Mouse (Mus musculus): ENCODE results near the gene Erf. TPM values are rescaled to one million over a fixed set of nuclear protein-coding genes. Genes with fewer than 3 reads are reported as not detected.

Gene Erf
- polyA plus RNA-seq, 1 experiment from 2014 or later, result 4.6 TPM

GRCm38 (mm10) chr7:25217653-25218395 lies 32.7 kb downstream of the Erf start:
- Histone ChIP-seq H3K4me2 (peak overlapping the region; percentile 87), H3K36me3 (replicated peaks) (peaks cover 56% of the 10 kb centered on the region), H3K27me3 (no peaks in the 10 kb centered on the region), H3K27ac (replicated peaks) (peak overlapping the region; percentile 96), H3K4me1 (replicated peaks) (peaks cover 69% of the 10 kb centered on the region), H3K4me3 (replicated peaks) (peak overlapping the region; percentile 89), H3K9me3 (replicated peaks) (no peaks in the 10 kb centered on the region), H3K9ac (peak overlapping the region; percentile 92)
- 47% methylated on average over 12 of the region's 12 CpGs for WGBS (ENCODE audit: insufficient replicate concordance)
- ATAC-seq (ENCODE audit: insufficient read depth), result no peak

DNA sequence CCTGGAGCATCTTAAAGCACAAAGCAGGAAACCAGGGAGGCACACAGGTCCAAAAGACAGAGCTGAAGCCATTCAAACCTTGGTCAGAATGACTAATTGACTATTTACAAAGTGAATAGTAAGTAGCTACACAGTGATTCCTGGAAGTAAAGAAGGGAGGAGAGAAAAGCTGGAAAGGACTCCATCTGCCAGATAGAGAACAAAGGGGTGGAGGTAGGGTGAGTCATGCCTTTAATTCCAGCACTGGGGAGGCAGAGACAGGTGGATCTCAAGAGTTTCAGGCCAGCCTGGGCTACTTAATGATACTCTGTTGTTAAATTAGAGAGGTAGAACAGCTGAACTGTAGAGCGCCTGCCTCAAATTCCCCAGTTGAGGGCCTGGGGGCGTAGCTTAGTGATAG lies 36.4 kb downstream of the Erf start:
- Histone ChIP-seq H3K36me3 (replicated peaks) (peaks cover 92% of the 10 kb centered on the region), H3K27me3 (no peaks in the 10 kb centered on the region), H3K27ac (replicated peaks) (peak overlapping the region; percentile 31; the same call in 1 of the 2 replicates), H3K9ac (no peak overlapping the region; the same call in 1 of the 2 replicates), H3K4me3 (replicated peaks) (no peak overlapping the region), H3K4me2 (no peak overlapping the region), H3K4me1 (replicated peaks) (peaks cover 78% of the 10 kb centered on the region), H3K9me3 (replicated peaks) (no peaks in the 10 kb centered on the region)
- ATAC-seq (ENCODE audit: insufficient read depth), result no peak
- WGBS (ENCODE audit: insufficient replicate concordance), result 87% methylated on average over 2 of the region's 2 CpGs

- H3K4me1 ChIP-seq (replicated peaks), result peaks cover 82% of the 10 kb centered on the region
- H3K27me3 ChIP-seq, result no peaks in the 10 kb centered on the region
- no peak for ATAC-seq (ENCODE audit: insufficient read depth)
- WGBS (ENCODE audit: insufficient replicate concordance), result 21% methylated on average over 3 of the region's 3 CpGs
- H3K4me2 ChIP-seq, result no peak overlapping the region
- H3K9ac ChIP-seq, result no peak overlapping the region
- no peak overlapping the region for H3K27ac ChIP-seq (replicated peaks)
- peaks cover 100% of the 10 kb centered on the region for H3K36me3 ChIP-seq (replicated peaks)
- no peaks in the 10 kb centered on the region for H3K9me3 ChIP-seq (replicated peaks)
- H3K4me3 ChIP-seq (replicated peaks), result no peak overlapping the region
Observed at GRCm38 (mm10) chr7:25213099-25213498, 37.5 kb downstream of the Erf start.

GRCm38 (mm10) chr7:25210482-25210881 lies 40.1 kb downstream of the Erf start:
- Histone ChIP-seq H3K4me2 (peak overlapping the region; percentile 73), H3K27ac (replicated peaks) (peak overlapping the region; percentile 94), H3K36me3 (replicated peaks) (peaks cover 100% of the 10 kb centered on the region), H3K27me3 (no peaks in the 10 kb centered on the region), H3K4me3 (replicated peaks) (no peak overlapping the region), H3K9ac (no peak overlapping the region), H3K4me1 (replicated peaks) (peaks cover 91% of the 10 kb centered on the region), H3K9me3 (replicated peaks) (no peaks in the 10 kb centered on the region)
- 89% methylated on average over 4 of the region's 4 CpGs for WGBS (ENCODE audit: insufficient replicate concordance)
- no peak for ATAC-seq (ENCODE audit: insufficient read depth)

DNA sequence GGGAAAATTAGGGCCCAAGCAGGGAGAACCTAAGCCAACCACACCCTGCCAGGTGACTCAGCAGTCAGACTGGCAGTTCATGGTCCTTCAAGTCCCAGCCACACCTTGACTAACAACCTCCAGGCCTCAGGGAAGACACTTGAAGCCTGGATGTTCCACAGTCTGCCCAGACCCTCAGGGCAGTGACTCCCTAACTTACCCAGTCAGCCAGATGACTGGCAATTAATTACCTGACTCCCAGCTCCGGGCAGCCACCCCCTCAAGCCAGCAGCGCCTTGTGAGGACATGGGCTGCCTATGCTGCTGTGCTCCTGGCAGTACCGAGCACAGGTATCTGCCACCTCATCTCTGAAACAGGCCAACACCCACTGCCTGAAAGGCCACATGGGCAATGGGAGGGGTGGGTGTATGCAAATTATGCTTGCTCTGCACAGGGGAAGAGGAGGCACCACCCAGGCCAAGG lies 41.4 kb downstream of the Erf start:
- Histone ChIP-seq H3K27me3 (no peaks in the 10 kb centered on the region), H3K36me3 (replicated peaks) (peaks cover 100% of the 10 kb centered on the region), H3K27ac (replicated peaks) (peak overlapping the region; percentile 94), H3K4me2 (peak overlapping the region; percentile 73), H3K4me1 (replicated peaks) (peaks cover 93% of the 10 kb centered on the region), H3K4me3 (replicated peaks) (peak overlapping the region; percentile 45), H3K9ac (peak overlapping the region; percentile 57), H3K9me3 (replicated peaks) (no peaks in the 10 kb centered on the region)
- WGBS (ENCODE audit: insufficient replicate concordance), result 57% methylated on average over 3 of the region's 3 CpGs
- ATAC-seq (ENCODE audit: insufficient read depth), result peak; percentile 88

GRCm38 (mm10) chr7:25206094-25206830 lies 44.3 kb downstream of the Erf start:
- no peaks in the 10 kb centered on the region for H3K9me3 ChIP-seq (replicated peaks)
- peak overlapping the region; percentile 42; the same call in 1 of the 2 replicates for H3K4me2 ChIP-seq
- no peak overlapping the region for H3K4me3 ChIP-seq (replicated peaks)
- H3K4me1 ChIP-seq (replicated peaks), result peaks cover 74% of the 10 kb centered on the region
- no peak for ATAC-seq (ENCODE audit: insufficient read depth)
- no peaks in the 10 kb centered on the region for H3K27me3 ChIP-seq
- peak overlapping the region; percentile 48 for H3K27ac ChIP-seq (replicated peaks)
- 77% methylated on average over 16 of the region's 16 CpGs for WGBS (ENCODE audit: insufficient replicate concordance)
- H3K36me3 ChIP-seq (replicated peaks), result peaks cover 100% of the 10 kb centered on the region
- no peak overlapping the region for H3K9ac ChIP-seq

DNA sequence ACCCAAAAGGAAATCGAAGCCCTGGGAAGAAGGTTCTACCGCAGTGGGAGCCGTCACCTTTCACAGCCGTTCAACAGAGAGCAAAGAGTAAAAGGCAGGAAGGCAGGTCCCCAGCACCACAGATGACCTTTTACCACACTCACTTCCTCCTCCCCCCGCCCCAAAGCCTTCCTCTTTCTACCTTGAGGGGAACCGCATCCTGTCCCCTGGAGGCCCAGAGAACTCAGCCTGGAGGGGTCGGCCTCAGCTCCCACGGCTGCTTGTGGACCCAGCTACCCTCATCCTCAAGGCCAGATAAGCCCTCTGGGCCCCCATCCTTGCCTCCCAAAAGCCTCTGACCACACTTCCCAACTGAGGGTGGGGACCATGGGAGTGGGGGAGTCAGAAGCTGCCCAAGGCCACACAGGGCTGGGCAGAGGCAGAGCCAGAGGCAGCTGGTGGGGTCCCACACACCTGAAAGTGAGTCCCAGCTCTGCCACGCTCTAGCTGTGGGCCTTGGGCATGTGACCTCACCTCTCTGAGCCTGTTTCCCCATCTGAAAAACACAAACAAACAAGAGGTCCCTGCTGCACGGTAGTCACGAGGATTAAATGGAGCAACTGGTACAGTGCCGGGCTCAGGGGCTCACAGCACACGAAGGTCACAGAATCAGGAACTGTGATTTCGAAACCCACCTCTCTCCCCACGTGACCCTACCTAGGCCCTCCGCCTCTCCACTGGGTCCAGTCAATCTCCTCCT lies 45.0 kb downstream of the Erf start:
- ATAC-seq (ENCODE audit: insufficient read depth), result 0 out of 2 replicates have a peak, but pooled peaks have one; percentile 4
- Histone ChIP-seq H3K36me3 (replicated peaks) (peaks cover 100% of the 10 kb centered on the region), H3K4me1 (replicated peaks) (peaks cover 67% of the 10 kb centered on the region), H3K4me3 (replicated peaks) (peak overlapping the region; percentile 4; the same call in 1 of the 2 replicates), H3K27ac (replicated peaks) (peak overlapping the region; percentile 71), H3K9me3 (replicated peaks) (no peaks in the 10 kb centered on the region), H3K9ac (peak overlapping the region; percentile 18; the same call in 1 of the 2 replicates), H3K27me3 (no peaks in the 10 kb centered on the region), H3K4me2 (peak overlapping the region; percentile 42)
- 48% methylated on average over 16 of the region's 16 CpGs for WGBS (ENCODE audit: insufficient replicate concordance)

DNA sequence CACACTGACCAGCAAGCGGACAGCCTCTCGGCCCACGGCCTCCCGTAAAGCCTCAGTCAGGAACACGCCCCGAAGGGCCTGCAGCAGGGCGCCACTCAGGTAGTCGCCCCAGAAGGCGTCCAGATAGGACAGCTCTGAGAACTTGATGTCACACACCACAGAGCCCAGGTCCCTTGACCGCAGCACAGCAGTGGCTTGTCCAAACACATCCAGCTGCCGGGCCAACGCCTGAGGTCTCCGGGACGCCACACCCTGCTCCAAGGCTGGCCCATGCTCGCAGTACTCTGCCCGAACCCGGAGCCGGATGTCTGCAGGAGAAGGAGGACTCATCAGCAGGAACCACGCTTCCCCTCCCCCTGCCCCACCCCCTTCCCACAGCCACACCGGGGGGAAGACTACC lies 46.9 kb downstream of the Erf start:
- ATAC-seq (ENCODE audit: insufficient read depth), result no peak
- H3K9ac ChIP-seq, result no peak overlapping the region
- H3K36me3 ChIP-seq (replicated peaks), result peaks cover 85% of the 10 kb centered on the region
- H3K9me3 ChIP-seq (replicated peaks), result no peaks in the 10 kb centered on the region
- peaks cover 48% of the 10 kb centered on the region for H3K4me1 ChIP-seq (replicated peaks)
- WGBS (ENCODE audit: insufficient replicate concordance), result 82% methylated on average over 20 of the region's 20 CpGs
- H3K27me3 ChIP-seq, result no peaks in the 10 kb centered on the region
- H3K4me2 ChIP-seq, result no peak overlapping the region
- H3K4me3 ChIP-seq (replicated peaks), result no peak overlapping the region
- H3K27ac ChIP-seq (replicated peaks), result no peak overlapping the region

- Histone ChIP-seq H3K9me3 (replicated peaks) (no peaks in the 10 kb centered on the region), H3K4me1 (replicated peaks) (peaks cover 43% of the 10 kb centered on the region), H3K27ac (replicated peaks) (no peak overlapping the region; the same call in 1 of the 2 replicates), H3K27me3 (no peaks in the 10 kb centered on the region), H3K36me3 (replicated peaks) (peaks cover 23% of the 10 kb centered on the region), H3K4me3 (replicated peaks) (no peak overlapping the region), H3K9ac (no peak overlapping the region), H3K4me2 (no peak overlapping the region)
- WGBS (ENCODE audit: insufficient replicate concordance), result 63% methylated on average over 10 of the region's 10 CpGs
- peak; percentile 10; the same call in 1 of the 2 replicates for ATAC-seq (ENCODE audit: insufficient read depth)
Observed at GRCm38 (mm10) chr7:25197384-25198018, 53.1 kb downstream of the Erf start.

DNA sequence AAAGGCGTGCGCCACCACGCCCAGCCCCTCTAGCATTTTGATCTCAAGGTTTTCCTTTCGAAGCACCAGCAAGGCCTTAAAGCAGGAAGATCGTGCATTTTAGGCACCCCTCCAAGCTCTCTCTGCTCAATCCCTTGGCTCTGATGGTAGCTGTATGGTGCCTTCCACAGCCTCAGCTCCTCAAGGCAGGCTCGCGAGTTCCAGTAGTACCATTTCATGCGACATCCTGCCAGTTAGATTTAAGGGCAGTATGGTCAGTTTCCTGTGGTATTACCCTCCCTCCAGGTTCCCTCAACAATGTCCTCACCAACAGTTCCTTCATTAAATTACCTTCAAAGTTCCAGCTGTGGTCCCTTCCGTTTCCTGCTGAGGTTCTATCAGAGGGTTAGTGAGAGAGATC lies 54.5 kb downstream of the Erf start:
- no peak for ATAC-seq (ENCODE audit: insufficient read depth)
- H3K4me2 ChIP-seq, result no peak overlapping the region; the same call in 1 of the 2 replicates
- no peaks in the 10 kb centered on the region for H3K9me3 ChIP-seq (replicated peaks)
- peaks cover 9% of the 10 kb centered on the region for H3K36me3 ChIP-seq (replicated peaks)
- 59% methylated on average over 9 of the region's 9 CpGs for WGBS (ENCODE audit: insufficient replicate concordance)
- no peaks in the 10 kb centered on the region for H3K27me3 ChIP-seq
- no peak overlapping the region for H3K4me3 ChIP-seq (replicated peaks)
- peak overlapping the region; percentile 82 for H3K27ac ChIP-seq (replicated peaks)
- H3K4me1 ChIP-seq (replicated peaks), result peaks cover 43% of the 10 kb centered on the region
- H3K9ac ChIP-seq, result no peak overlapping the region

Measured in liver, embryonic 15.5 days (tissue).